Mouse (Mus musculus): ENCODE measurements around the gene Cd200. TPM values are rescaled to one million over a fixed set of nuclear protein-coding genes. Genes with fewer than 3 reads are reported as not detected.

The Cd200 gene
- 169 and 332 TPM in 2 replicates for polyA plus RNA-seq (2015; fragmentation: Nextera tagmentation; extraction: Ambion mirVana)

GRCm38 (mm10) chr16:45408425-45409063, at the start of gene Cd200:
TSS of gene Cd200 (minus strand) at chr16:45409053.

Other genes with a start within 250 kb of the Cd200 start
- gene Btla, start 184.7 kb downstream of the Cd200 start, polyA plus RNA-seq (2015; fragmentation: Nextera tagmentation; extraction: Ambion mirVana), result 0.26 and 0.76 TPM in 2 replicates
- 0.10 TPM in 1 of 2 replicates, not detected in the other for gene Gm609, start 83.9 kb upstream of the Cd200 start, polyA plus RNA-seq (2015; fragmentation: Nextera tagmentation; extraction: Ambion mirVana)
- gene Gm17783, start 123.0 kb upstream of the Cd200 start, polyA plus RNA-seq (2015; fragmentation: Nextera tagmentation; extraction: Ambion mirVana), result 0.21 and 0.24 TPM in 2 replicates
- gene Slc9c1, start 126.3 kb upstream of the Cd200 start, polyA plus RNA-seq (2015; fragmentation: Nextera tagmentation; extraction: Ambion mirVana), result not detected in 2 replicates
- 0.41 and 0.69 TPM in 2 replicates for gene Gcsam, start 201.3 kb upstream of the Cd200 start, polyA plus RNA-seq (2015; fragmentation: Nextera tagmentation; extraction: Ambion mirVana)
- gene BC016579, start 245.0 kb upstream of the Cd200 start, polyA plus RNA-seq (2015; fragmentation: Nextera tagmentation; extraction: Ambion mirVana), result 0.08 and 0.16 TPM in 2 replicates